Comparison of ENCODE assay signal across 7 mouse cellular contexts in the genomic region with DNA sequence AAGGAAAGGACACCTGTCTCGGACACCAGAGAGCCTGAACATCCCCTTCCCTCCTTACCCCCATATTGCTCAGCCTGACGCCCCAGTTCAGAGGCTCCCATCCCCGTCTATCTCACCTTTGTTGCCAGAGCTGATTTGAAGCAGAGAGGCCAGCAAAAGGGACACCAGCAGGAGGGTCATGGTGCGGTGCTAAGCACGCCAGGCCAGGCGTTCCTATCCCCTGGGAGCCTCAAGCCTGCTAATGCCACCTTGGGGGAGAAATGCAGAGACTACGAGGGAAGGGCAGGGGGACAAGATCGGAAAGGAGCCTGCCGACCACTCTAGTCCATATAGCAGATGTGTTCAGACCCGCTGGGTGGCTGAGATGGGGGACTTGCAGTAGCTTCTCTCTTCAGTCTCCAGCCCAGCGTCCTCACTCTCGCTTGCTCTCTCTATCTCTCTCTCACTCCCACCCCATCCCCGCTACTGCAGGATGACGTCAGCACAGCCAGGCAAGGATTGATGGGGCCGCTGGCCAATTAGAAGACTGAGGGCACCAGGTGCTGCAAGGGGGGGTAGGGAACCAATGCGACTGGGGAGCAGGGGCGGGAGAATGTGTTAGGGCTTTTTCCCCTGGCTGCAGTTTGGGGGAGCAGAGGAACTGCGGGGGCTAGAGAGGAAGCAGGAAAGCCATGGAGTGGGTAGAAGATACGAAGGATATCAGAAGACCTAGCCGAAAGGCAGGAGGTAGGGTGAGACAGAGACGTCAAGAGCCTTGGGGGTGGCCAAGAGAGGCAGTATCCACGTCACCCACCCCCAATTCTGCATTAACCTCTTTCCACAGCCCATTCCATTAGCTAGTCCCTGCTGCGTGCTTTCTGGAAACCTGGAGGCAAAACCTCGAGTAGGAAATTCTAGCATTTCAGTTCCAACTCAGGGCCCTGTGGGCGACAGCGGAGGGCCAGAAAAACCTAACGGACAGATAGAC. TPM values are rescaled to one million over a fixed set of nuclear protein-coding genes. Genes with fewer than 3 reads are reported as not detected.
DNase-seq lines count a peak whose midpoint lies in the region; ATAC-seq and TF ChIP-seq lines count a peak whose summit lies in the region.

Clstn3 (minus strand) TSS at position 490 of the 967 bp plus-strand sequence.

- intact Hi-C loops in left cerebral cortex, postnatal 36 days (cut with DNase I) = loop anchor here (5.0 kb wide), 1 partner anchor 47 kb away; the partner anchor contains the start of gene Pex5

- 0 out of 2 replicates have a peak, but pooled peaks cover 3% of the 10 kb centered on the region for H3K4me1 ChIP-seq in intestine, postnatal 0 days (replicated peaks; ENCODE audit: control insufficient read depth, insufficient read depth, low read length)
- H3K4me1 ChIP-seq in midbrain, embryonic 11.5 days (ENCODE audit: control insufficient read depth, insufficient read depth, low read length) = peaks cover 8% of the 10 kb centered on the region
- no peaks in the 10 kb centered on the region for H3K4me1 ChIP-seq in small intestine, adult 2 months (ENCODE audit: control insufficient read depth, insufficient read depth, insufficient read length, low read length)

- peak within 1 kb of the TSS; percentile 38 for H3K4me3 ChIP-seq in intestine, postnatal 0 days (ENCODE audit: low read depth, low read length)
- peak within 1 kb of the TSS; percentile 46 for H3K4me3 ChIP-seq in midbrain, embryonic 11.5 days (ENCODE audit: low read depth, low read length)
- peak within 1 kb of the TSS; percentile 36 for H3K4me3 ChIP-seq in small intestine, adult 2 months (ENCODE audit: low read depth, low read length)

- WGBS in intestine, postnatal 0 days = 10% methylated on average over 27 of the region's 27 CpGs
- WGBS in midbrain, embryonic 11.5 days = 5% methylated on average over 27 of the region's 27 CpGs
- 19% methylated on average over 27 of the region's 27 CpGs for WGBS in small intestine, adult 2 months

- H3K9me3 ChIP-seq in intestine, postnatal 0 days (ENCODE audit: control insufficient read depth) = no peaks in the 10 kb centered on the region
- no peaks in the 10 kb centered on the region for H3K9me3 ChIP-seq in midbrain, embryonic 11.5 days (ENCODE audit: control insufficient read depth, low read length)

- H3K36me3 ChIP-seq in intestine, postnatal 0 days (ENCODE audit: control insufficient read depth, insufficient read depth) = no peaks in the 10 kb centered on the region
- no peaks in the 10 kb centered on the region for H3K36me3 ChIP-seq in midbrain, embryonic 11.5 days (ENCODE audit: control insufficient read depth, insufficient read depth, low read length)
- H3K36me3 ChIP-seq in small intestine, adult 2 months (ENCODE audit: control insufficient read depth, insufficient read depth, low read length) = no peaks in the 10 kb centered on the region

- H3K9ac ChIP-seq in intestine, postnatal 0 days (ENCODE audit: low read depth, low read length) = 0 out of 2 replicates have a peak within 1 kb of the TSS, but pooled peaks have one; percentile 2
- peak within 1 kb of the TSS; percentile 71 for H3K9ac ChIP-seq in midbrain, embryonic 11.5 days (ENCODE audit: low read length)

- DNase-seq in adrenal gland, postnatal 25 days = peak; percentile 87
- DNase-seq in embryo, embryonic 11.5 days (ENCODE audit: low read depth, low spot score) = peak; percentile 72
- DNase-seq in heart, adult 11 months = peak; percentile 97
- DNase-seq in left cerebral cortex, postnatal 36 days (ENCODE audit: low spot score in 2 of 2) = peak; percentile 92 to 93
- DNase-seq in midbrain, embryonic 11.5 days (ENCODE audit: low spot score, missing footprints) = peak; percentile 98

- H3K27ac ChIP-seq in intestine, postnatal 0 days (ENCODE audit: low read depth, low read length) = no peak within 1 kb of the TSS
- no peak within 1 kb of the TSS for H3K27ac ChIP-seq in midbrain, embryonic 11.5 days (ENCODE audit: low read depth, low read length)
- H3K27ac ChIP-seq in small intestine, adult 2 months (ENCODE audit: insufficient read depth, low read depth, low read length) = no peak within 1 kb of the TSS

- no peak for TF ChIP-seq POLR2A in small intestine, adult 2 months (IDR thresholded peaks at IDR 0.05; ENCODE audit: low read depth, low read length)

- H3K27me3 ChIP-seq in intestine, postnatal 0 days (replicated peaks; ENCODE audit: control insufficient read depth, insufficient read depth, low read length) = no peaks in the 10 kb centered on the region
- H3K27me3 ChIP-seq in midbrain, embryonic 11.5 days (ENCODE audit: control insufficient read depth, insufficient read depth, low read length) = no peaks in the 10 kb centered on the region
- H3K27me3 ChIP-seq in small intestine, adult 2 months (ENCODE audit: control insufficient read depth, insufficient read depth, low read length) = no peaks in the 10 kb centered on the region

- peak within 1 kb of the TSS; percentile 68 for H3K4me2 ChIP-seq in intestine, postnatal 0 days (replicated peaks; ENCODE audit: low read depth)
- peak within 1 kb of the TSS; percentile 74 for H3K4me2 ChIP-seq in midbrain, embryonic 11.5 days

- peak; percentile 74 for ATAC-seq in intestine, postnatal 0 days
- ATAC-seq in midbrain, embryonic 11.5 days (ENCODE audit: low FRiP score) = peak; percentile 98

- TF ChIP-seq CTCF in intestine, postnatal 0 days (IDR thresholded peaks at IDR 0.05; ENCODE audit: low read depth) = no peak
- TF ChIP-seq CTCF in small intestine, adult 2 months (IDR thresholded peaks at IDR 0.05; ENCODE audit: extremely low read depth, insufficient read length, insufficient replicate concordance, low read depth, low read length) = no peak

RNA-seq across cellular contexts. Expression of gene Clstn3, which starts in this region (rescaled TPM):
- total RNA-seq in adrenal gland, postnatal 25 days (2021) = 64.4 and 98.3 TPM in 2 replicates
- polyA plus RNA-seq in intestine, postnatal 0 days (2015; fragmentation: Nextera tagmentation; extraction: Ambion mirVana) = 2.7 and 3.4 TPM in 2 replicates
- 100 to 1,000 TPM; 362 to 401 TPM for total RNA-seq in left cerebral cortex, postnatal 36 days (2021)
- polyA plus RNA-seq in midbrain, embryonic 11.5 days (2014; fragmentation: Nextera tagmentation; extraction: Ambion mirVana) = 10.3 and 10.5 TPM in 2 replicates
- polyA plus RNA-seq in small intestine, adult 2 months (2012; rRNA removed) = 0.44 and 1.1 TPM in 2 replicates
